Mouse (Mus musculus) intestine, embryonic 16.5 days (tissue): ENCODE results near the gene Cx3cr1. TPM values are rescaled to one million over a fixed set of nuclear protein-coding genes. Genes with fewer than 3 reads are reported as not detected.

Experiments used
- ATAC-seq: fragments of 200-750 bp; cut with Nextera tagmentation; 2 replicates; pipeline ENCODE4 v1.8.0; 2017; ENCODE audit warnings: moderate TSS enrichment, moderate library complexity
- H3K27ac ChIP-seq: fragments of 300-500 bp; sonication (generic); 2 replicates; pipeline ENCODE4 v1.5.1; 2014; ENCODE audit warnings: mild to moderate bottlenecking, low read length
- H3K27me3 ChIP-seq: fragments of 300-500 bp; sonication (generic); replicated peaks from 2 replicates; pipeline ENCODE4 v1.6.1; 2014; ENCODE audit warnings: low read length, control low read depth, mixed read lengths; ENCODE audit not compliant: control insufficient read depth, insufficient read depth
- H3K36me3 ChIP-seq: fragments of 300-500 bp; sonication (generic); 2 replicates; pipeline ENCODE4 v1.6.1; 2014; ENCODE audit warnings: low read length, control low read depth; ENCODE audit not compliant: control insufficient read depth, insufficient read depth
- H3K4me1 ChIP-seq: fragments of 300-500 bp; sonication (generic); 2 replicates; pipeline ENCODE4 v1.6.1; 2014; ENCODE audit warnings: low read length, control low read depth, mixed read lengths; ENCODE audit not compliant: control insufficient read depth, insufficient read depth
- H3K4me2 ChIP-seq: fragments of 300-500 bp; sonication (generic); 2 replicates; pipeline ENCODE4 v1.6.1; 2014; ENCODE audit warnings: low read depth, low read length, control low read depth
- H3K4me3 ChIP-seq: fragments of 300-500 bp; sonication (generic); 2 replicates; pipeline ENCODE4 v1.5.1; 2014; ENCODE audit warnings: mild to moderate bottlenecking, low read length
- H3K9ac ChIP-seq: fragments of 300-500 bp; sonication (generic); 2 replicates; pipeline ENCODE4 v1.6.1; 2014; ENCODE audit warnings: low read depth, low read length
- H3K9me3 ChIP-seq: fragments of 300-500 bp; sonication (generic); 2 replicates; pipeline ENCODE4 v1.6.1; 2016; ENCODE audit warnings: low read length, control low read depth; ENCODE audit not compliant: control insufficient read depth
- WGBS: fragments of 180-500 bp; shearing (Covaris S2); extraction: QIAGEN DNeasy Blood & Tissue Kit; methylation state at CpG from one replicate; pipeline ENCODE4 v1.1.7; 2014; 5-methylcytosine and 5-hydroxymethylcytosine counted together
- polyA plus RNA-seq: library from polyadenylated mRNA; unstranded; fragments of >200 nt; fragmentation: Nextera tagmentation; extraction: Ambion mirVana; gene quantifications from 2 replicates; pipeline ENCODE4 v1.2.1, GENCODE M21; 2015

The Cx3cr1 gene
- polyA plus RNA-seq, 1 experiment from 2014 or later, result 9.2 TPM

- Histone ChIP-seq H3K27ac (no peak overlapping the region), H3K4me2 (no peak overlapping the region), H3K9ac (no peak overlapping the region), H3K4me3 (no peak overlapping the region), H3K27me3 (no peaks in the 10 kb centered on the region), H3K9me3 (no peaks in the 10 kb centered on the region), H3K4me1 (no peaks in the 10 kb centered on the region), H3K36me3 (no peaks in the 10 kb centered on the region)
- WGBS, result 59% methylated on average over 2 of the region's 2 CpGs
- ATAC-seq, result no peak
These were observed 180.8 kb downstream of the Cx3cr1 start for GRCm38 (mm10) chr9:119888843-119889246.

DNA sequence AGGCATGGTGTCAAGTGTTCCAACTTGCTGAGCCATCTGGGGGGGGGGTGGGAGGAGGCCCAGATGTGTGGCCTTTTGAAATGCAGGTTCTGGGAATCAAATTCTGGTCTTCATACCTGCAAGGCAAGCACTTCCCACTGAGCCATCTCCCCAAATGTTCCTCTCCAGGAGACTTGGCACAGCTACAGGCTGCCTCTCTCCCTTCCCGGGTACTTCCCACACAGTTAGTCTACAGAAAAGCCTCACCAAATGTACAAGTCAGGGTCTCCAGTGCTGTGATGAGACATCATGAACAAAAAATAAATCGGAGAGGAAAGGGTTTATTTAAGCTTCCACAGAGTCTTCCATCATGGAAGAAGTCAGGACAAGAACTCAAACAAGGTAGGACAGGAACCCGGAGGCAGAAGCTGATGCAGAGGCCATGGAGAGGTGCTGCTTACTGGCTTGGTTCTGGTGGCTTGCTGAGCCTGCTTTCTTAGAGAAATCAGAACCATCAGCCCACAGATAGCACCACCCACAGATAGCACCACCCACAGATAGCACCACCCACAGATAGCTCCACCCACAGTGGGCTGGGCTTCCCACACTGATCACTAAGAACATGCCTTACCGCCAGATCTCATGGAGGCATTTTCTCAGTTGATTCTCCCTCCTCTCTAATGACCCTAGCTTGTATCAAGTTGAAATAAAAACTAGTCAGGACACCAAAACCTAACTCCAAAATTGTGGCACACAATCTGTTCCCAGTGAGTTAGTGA lies 182.4 kb downstream of the Cx3cr1 start:
- ATAC-seq, result no peak
- no peak overlapping the region for H3K4me2 ChIP-seq
- no peaks in the 10 kb centered on the region for H3K4me1 ChIP-seq
- no peak overlapping the region for H3K27ac ChIP-seq
- H3K9ac ChIP-seq, result no peak overlapping the region
- WGBS, result 70% methylated on average over 4 of the region's 4 CpGs
- H3K36me3 ChIP-seq, result no peaks in the 10 kb centered on the region
- no peaks in the 10 kb centered on the region for H3K27me3 ChIP-seq
- H3K4me3 ChIP-seq, result no peak overlapping the region
- H3K9me3 ChIP-seq, result no peaks in the 10 kb centered on the region

GRCm38 (mm10) chr9:119854170-119854569 lies 215.5 kb downstream of the Cx3cr1 start:
- H3K9me3 ChIP-seq, result peaks cover 8% of the 10 kb centered on the region; the same call in 1 of the 2 replicates
- H3K27ac ChIP-seq, result no peak overlapping the region
- H3K27me3 ChIP-seq, result no peaks in the 10 kb centered on the region
- H3K4me2 ChIP-seq, result no peak overlapping the region
- H3K9ac ChIP-seq, result no peak overlapping the region
- peak; percentile 80 for ATAC-seq
- no peak overlapping the region for H3K4me3 ChIP-seq
- H3K36me3 ChIP-seq, result no peaks in the 10 kb centered on the region
- 0 out of 2 replicates have a peak, but pooled peaks cover 3% of the 10 kb centered on the region for H3K4me1 ChIP-seq
- 62% methylated on average over 8 of the region's 8 CpGs for WGBS

GRCm38 (mm10) chr9:119853071-119853846 lies 216.4 kb downstream of the Cx3cr1 start:
- 0 out of 2 replicates have a peak, but pooled peaks cover 3% of the 10 kb centered on the region for H3K4me1 ChIP-seq
- no peak for ATAC-seq
- WGBS, result 54% methylated on average over 2 of the region's 2 CpGs
- H3K36me3 ChIP-seq, result no peaks in the 10 kb centered on the region
- no peak overlapping the region for H3K4me3 ChIP-seq
- peak overlapping the region; percentile 10; the same call in 1 of the 2 replicates for H3K9ac ChIP-seq
- no peaks in the 10 kb centered on the region for H3K27me3 ChIP-seq
- peaks cover 8% of the 10 kb centered on the region; the same call in 1 of the 2 replicates for H3K9me3 ChIP-seq
- no peak overlapping the region for H3K27ac ChIP-seq
- H3K4me2 ChIP-seq, result no peak overlapping the region

GRCm38 (mm10) chr9:119852347-119853030 lies 217.2 kb downstream of the Cx3cr1 start:
- Histone ChIP-seq H3K27me3 (no peaks in the 10 kb centered on the region), H3K4me3 (no peak overlapping the region), H3K36me3 (no peaks in the 10 kb centered on the region), H3K9ac (no peak overlapping the region), H3K9me3 (peaks cover 6% of the 10 kb centered on the region; the same call in 1 of the 2 replicates), H3K4me2 (no peak overlapping the region), H3K4me1 (0 out of 2 replicates have a peak, but pooled peaks cover 3% of the 10 kb centered on the region), H3K27ac (no peak overlapping the region)
- no peak for ATAC-seq
- WGBS, result 66% methylated on average over 10 of the region's 10 CpGs

Other genes starting within 250 kb of the Cx3cr1 start
- gene Scn11a, start 244.4 kb downstream of the Cx3cr1 start, polyA plus RNA-seq, result 0.04 TPM in 1 of 2 replicates, not detected in the other
- gene Wdr48, start 175.0 kb downstream of the Cx3cr1 start, polyA plus RNA-seq, result 34.0 and 36.7 TPM in 2 replicates
- gene Gorasp1, start 132.3 kb downstream of the Cx3cr1 start, polyA plus RNA-seq, result 39.3 and 39.5 TPM in 2 replicates
- 0.04 TPM in 1 of 2 replicates, not detected in the other for gene Ttc21a, start 132.3 kb downstream of the Cx3cr1 start, polyA plus RNA-seq
- gene Csrnp1, start 85.2 kb downstream of the Cx3cr1 start, polyA plus RNA-seq, result 5.0 and 5.1 TPM in 2 replicates
- gene Xirp1, start 46.3 kb downstream of the Cx3cr1 start, polyA plus RNA-seq, result 0.06 and 0.07 TPM in 2 replicates
- 0.70 and 0.72 TPM in 2 replicates for gene Ccr8, start 22.2 kb upstream of the Cx3cr1 start, polyA plus RNA-seq
- gene Slc25a38, start 40.5 kb upstream of the Cx3cr1 start, polyA plus RNA-seq, result 24.3 and 28.9 TPM in 2 replicates
- gene Rpsa, start 57.8 kb upstream of the Cx3cr1 start, polyA plus RNA-seq, result 1,264 and 1,381 TPM in 2 replicates
- gene Mobp, start 79.8 kb upstream of the Cx3cr1 start, polyA plus RNA-seq, result not detected in 2 replicates
- gene Myrip, start 231.6 kb upstream of the Cx3cr1 start, polyA plus RNA-seq, result 0.87 and 0.94 TPM in 2 replicates